Mouse (Mus musculus) small intestine, adult 2 months (tissue): ENCODE data around the gene Swsap1.

Experiments used
- CTCF ChIP-seq: fragments of 200-500 bp; IDR thresholded peaks from 2 replicates; pipeline ENCODE4 v1.5.1; 2012; ENCODE audit warnings: low read depth, mild to moderate bottlenecking, control low read depth, inconsistent platforms, low read length, moderate library complexity, mixed read lengths; ENCODE audit not compliant: insufficient replicate concordance, insufficient read length; ENCODE audit errors: extremely low read depth
- POLR2A ChIP-seq: fragments of 200-500 bp; IDR thresholded peaks from 2 replicates; pipeline ENCODE4 v1.6.1; 2012; ENCODE audit warnings: low read depth, mild to moderate bottlenecking, control low read depth, inconsistent platforms, low read length, moderate library complexity

GRCm38 (mm10) chr9:21948146-21948545 lies 7.4 kb upstream of the Swsap1 start:
- TF ChIP-seq POLR2A (no peak), CTCF (no peak)
